Mouse (Mus musculus) ovary, adult 2 months (tissue): Measurements from ENCODE around the gene Fsip2. TPM values are rescaled to one million over a fixed set of nuclear protein-coding genes. Genes with fewer than 3 reads are reported as not detected.

ENCODE experiments used
- polyA plus RNA-seq: library from polyadenylated mRNA; depleted of rRNA; stranded (reverse); fragments of >200 nt; gene quantifications from 2 replicates; pipeline ENCODE4 v1.2.3, GENCODE M21; 2012; rRNA removed

The Fsip2 gene
- not detected in 2 replicates for polyA plus RNA-seq

DNA sequence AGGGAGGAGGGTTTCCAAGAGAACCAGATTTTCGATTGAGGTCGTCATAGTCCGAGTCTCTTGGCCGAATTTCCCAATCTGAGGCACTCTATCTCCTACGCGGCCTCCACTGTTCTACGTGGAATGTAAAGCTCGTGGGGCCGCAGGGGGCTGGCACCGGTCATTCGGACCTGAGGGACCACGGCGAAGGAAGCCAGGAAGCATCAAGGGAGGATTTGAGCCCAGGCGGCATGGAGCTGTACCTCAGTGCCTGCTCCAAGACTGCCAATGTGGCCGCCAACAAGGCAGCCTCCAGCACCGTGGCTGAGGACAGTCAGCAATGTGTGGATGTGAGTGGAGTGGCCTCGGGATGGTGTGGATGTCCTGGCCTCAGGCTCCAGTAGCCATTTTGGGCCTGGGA is at the start of gene Fsip2:
Gene Fsip2 (plus strand): TSS at position 163 of the 400 bp plus-strand sequence.

